Mouse (Mus musculus) right cerebral cortex, postnatal 25 days (tissue): ENCODE data around the gene Fads3.
A peak's percentile ranks its signal among the peaks of the same experiment; 100 is the strongest.

ENCODE experiments used
- DNase-seq: peaks from one replicate; pipeline ENCODE4 v3.0.0; 2022

Gene Fads3

GRCm38 (mm10) chr19:10071892-10072291, 30.5 kb downstream of the Fads3 start:
- no peak for DNase-seq

DNA sequence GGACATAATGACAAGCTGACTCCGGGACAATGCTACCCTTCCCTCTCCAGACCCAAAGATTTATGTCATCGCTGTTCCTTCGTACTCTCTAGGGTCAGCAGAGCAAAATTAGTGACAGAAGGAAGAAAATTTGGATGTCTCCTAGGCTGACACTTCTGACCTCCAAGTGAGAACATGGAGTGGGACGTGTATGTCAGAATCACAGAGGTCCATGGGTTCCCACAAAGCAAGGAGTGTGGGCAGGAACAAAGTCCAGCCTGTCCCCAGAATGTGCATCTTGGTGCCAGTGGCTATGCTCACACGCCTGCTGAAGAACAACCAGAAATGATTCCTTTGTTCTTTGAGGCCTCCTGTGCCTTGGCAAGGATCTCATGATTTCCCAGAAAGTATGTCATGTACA, 31.8 kb downstream of the Fads3 start:
- no peak for DNase-seq

GRCm38 (mm10) chr19:10078392-10078791, 37.0 kb downstream of the Fads3 start:
- DNase-seq, result no peak

DNA sequence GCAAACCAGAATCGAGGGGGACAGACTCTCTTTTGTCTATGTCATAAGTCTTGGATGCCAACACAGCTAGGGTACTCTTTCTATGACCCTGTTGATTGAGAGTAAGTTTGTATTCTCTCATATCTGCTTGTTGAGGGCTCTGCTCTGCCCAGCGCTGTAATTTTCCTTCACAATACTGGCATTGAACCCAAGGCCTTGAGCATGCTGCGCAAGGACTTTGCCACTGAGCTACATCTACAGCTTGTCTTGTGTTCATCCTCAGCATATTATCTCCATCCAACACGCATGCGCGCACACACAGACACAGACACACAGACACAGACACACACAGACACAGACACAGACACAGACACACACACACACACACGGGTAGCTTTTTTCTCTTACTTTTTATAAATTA, 39.0 kb downstream of the Fads3 start:
- DNase-seq, result no peak

DNA sequence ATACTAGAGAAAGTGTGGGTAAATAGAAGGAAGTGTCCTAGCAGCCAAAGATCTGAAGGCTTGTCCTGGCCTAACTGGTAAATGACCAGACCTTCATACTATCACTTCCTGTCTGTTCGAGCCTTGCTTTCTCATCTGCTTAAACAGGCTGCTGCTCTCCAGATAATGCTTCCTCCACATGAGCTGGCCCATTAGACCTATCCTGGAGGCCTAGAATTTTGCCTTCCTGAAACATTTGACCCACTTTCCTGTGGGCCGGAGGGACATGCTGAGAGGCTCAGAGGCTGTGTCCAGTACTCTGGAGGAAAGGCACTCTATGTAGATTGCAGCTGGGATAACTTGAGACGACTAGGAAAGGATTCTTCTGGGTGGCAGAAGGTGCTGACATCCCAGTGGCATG, 40.7 kb downstream of the Fads3 start:
- DNase-seq, result no peak

GRCm38 (mm10) chr19:10085454-10085853, 44.1 kb downstream of the Fads3 start:
- DNase-seq, result no peak

- no peak for DNase-seq
Measured at GRCm38 (mm10) chr19:10086976-10087375, 45.6 kb downstream of the Fads3 start.

GRCm38 (mm10) chr19:10093829-10094228, 52.5 kb downstream of the Fads3 start:
- DNase-seq, result no peak

- no peak for DNase-seq
Measured at GRCm38 (mm10) chr19:10094695-10095094, 53.3 kb downstream of the Fads3 start.

DNA sequence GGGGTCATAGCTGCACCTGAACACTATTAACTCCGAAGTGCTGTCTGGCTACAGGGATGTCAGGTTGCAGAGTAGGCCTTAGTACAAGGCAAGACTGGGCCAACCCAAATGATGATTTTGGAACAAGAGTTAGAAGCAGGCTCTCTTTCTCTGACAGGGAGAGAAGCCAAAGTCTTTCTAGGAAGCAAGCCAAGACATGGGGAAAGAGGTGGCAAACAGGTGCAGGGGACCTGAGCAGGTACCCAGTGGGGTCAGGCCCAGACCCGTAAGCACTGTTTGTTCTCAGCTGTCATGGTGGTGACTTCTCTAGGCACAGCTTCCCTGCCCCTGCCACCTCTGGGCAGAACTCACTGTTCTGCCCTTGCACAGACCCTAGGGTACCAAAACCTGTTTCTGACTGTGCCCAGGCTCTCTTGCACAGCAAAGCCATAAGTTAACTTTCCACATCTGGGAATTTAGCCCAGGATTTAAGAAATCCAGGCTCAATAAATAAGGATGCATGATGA, 55.1 kb downstream of the Fads3 start:
- DNase-seq, result no peak

DNA sequence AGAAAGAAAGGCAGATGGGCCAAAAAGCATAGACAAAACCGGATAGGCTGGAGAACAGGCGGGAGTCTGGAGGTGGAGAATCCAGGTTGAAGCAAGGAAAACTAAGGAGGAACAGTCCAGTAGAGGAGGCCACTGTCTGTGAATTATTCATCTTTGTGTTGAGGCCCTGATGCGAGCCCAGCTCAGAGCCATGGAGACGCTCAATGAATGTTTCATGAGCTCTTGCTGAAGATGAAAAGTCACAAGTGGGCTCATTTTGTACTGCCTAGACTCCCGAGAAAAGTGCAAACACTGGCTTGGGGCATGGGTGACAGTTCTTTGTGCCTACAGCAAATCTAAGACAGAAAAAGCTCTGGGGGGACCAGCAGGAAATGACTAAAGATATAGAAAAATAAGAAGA, 56.5 kb downstream of the Fads3 start:
- no peak for DNase-seq

DNA sequence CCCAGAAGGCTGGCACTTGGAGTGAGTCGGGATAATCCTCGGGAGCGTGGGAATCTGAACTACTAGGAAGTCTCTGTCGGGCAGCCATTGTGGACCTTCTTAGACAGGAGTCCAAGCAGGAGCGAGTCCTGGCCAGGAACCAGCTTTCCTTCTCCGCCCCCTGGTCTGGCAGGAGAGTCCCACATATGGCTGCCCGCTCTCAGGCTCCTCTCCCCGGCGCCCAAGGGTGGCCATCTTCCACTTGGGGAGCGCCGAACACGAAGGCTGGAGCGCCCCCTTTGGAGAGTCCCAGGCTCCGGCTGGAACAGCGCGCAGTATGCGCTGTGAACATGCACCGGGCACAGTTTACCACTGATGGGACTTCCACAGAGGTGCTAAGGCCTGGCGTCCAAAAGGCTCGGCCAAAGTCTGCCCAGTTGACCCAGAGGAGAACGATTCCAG, 59.3 kb downstream of the Fads3 start:
- DNase-seq, result peak; percentile 73

DNA sequence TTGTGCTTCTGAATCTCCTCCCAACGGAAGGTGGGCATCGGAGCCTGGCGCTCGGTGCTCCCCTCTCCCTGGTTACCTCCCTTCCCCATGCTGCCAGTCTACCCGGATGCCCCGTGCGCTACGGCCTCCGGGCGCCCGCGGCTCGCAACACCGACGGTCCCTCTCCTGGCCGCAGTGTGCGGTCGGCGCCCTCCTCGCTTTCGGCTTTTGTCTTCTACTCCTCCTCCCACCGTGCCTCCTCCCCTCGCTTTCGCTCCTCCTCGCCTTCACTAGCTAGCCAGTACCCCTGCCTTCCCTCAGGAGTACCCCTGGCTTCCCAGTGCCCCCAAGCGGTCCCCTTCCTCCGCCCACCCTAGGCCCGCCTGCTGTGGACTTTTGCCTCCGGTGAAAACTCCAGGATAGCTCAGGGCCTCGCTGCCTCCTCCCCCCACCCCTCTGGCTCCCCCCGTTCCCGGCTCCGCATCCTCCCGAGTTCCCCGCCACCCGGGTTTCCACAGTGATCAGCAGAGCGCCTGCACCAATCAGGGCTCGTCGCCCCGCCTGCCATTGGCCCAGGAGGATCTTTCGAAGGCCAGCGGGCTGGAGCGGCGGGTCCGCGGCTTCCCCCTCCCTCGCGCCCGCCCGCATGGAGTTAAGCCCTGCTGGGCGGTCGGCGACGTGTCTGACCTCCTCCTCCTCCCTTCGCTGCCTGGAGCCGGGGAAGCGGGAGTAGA, 60.1 kb downstream of the Fads3 start, which contains the start of gene Fads2:
TSS of gene Fads2 (minus strand) at position 406 of the 713 bp plus-strand sequence.
- peak; percentile 90 for DNase-seq

DNA sequence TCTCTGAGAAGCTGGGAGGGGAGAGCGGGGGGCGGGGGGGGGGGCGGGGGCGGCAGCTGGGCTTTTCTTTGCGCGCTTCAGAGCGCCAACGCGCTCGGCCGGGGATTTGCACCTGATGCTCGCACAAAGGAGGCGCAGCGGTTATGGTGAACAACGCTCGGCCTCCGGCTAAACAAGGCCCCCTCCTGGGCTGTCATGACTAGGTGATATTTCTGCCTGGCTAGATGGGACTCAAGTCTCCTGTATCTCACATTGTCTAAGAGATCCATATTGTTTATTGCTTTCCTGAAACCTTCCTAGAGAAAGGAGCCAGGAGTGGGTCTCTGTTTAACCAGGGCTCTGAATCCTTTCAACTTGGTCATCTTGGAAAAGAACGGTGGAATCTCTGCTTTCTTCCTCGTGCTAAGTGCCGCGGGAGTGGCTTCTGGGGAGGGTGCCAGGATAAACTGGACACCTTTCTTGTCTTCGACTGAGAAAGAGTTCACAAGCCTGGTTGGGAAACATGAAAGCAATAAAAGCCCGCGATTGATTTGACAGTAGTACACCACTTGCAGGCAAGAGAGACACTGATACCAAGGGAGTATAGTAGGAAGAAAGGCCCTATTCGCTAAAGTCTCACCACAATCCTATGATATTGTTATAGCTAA, 60.8 kb downstream of the Fads3 start:
- no peak for DNase-seq

GRCm38 (mm10) chr19:10104234-10104633, 62.9 kb downstream of the Fads3 start:
- no peak for DNase-seq

GRCm38 (mm10) chr19:10105034-10105493, 63.7 kb downstream of the Fads3 start:
- no peak for DNase-seq

DNA sequence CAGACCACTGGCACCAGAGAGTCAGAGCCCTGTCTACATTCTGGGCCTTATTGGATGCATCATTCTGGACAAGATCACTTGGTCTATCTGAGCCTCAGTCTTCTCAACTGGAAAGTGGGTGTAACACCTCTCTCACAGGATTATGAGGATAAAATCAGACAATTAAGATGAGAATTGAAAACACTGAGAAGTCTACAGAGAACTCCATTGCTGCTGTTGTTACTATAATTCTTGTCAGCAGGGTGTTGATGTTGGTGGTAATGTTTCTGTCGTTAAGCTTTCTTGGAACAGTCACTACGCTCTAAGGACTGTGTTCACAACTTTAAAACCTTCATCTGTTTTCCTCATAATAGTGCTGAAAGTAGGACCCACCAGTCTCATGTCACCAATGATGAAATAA, 65.3 kb downstream of the Fads3 start:
- no peak for DNase-seq

DNA sequence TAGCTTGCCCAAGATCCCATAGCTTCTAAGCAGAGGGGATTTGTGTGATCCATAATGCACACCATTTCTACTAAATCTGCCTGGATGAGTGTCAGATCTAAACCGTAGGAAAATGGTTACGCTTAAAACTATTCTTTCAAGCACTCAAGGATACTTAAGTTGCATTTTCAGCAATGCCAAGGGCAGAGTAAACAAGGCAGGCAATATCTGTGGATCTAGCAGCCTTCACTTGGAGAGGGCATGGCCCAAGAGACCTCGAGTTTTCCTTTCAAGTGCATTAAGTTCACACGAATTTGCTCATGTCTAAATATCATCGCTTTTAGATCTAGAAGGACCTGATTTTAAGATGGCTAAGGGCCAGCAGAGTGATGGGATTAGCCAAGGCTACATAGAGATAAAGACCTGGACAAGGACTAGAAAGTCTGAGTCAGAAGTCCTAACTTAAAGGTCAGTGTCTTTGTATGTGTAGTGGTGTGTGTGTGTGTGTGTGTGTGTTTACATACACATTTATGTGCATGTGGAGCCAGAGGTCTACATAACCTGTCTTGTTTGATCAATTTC, 65.8 kb downstream of the Fads3 start:
- no peak for DNase-seq

- DNase-seq, result no peak
Measured at GRCm38 (mm10) chr19:10108129-10108528, 66.8 kb downstream of the Fads3 start.

GRCm38 (mm10) chr19:10108666-10109065, 67.3 kb downstream of the Fads3 start:
- DNase-seq, result no peak
